Mouse (Mus musculus): Measurements from ENCODE around the gene Nexn. TPM values are rescaled to one million over a fixed set of nuclear protein-coding genes. Genes with fewer than 3 reads are reported as not detected.
A peak's percentile ranks its signal among the peaks of the same experiment; 100 is the strongest.

The Nexn gene
- total RNA-seq, 2 experiments from 2014 or later: not detected

DNA sequence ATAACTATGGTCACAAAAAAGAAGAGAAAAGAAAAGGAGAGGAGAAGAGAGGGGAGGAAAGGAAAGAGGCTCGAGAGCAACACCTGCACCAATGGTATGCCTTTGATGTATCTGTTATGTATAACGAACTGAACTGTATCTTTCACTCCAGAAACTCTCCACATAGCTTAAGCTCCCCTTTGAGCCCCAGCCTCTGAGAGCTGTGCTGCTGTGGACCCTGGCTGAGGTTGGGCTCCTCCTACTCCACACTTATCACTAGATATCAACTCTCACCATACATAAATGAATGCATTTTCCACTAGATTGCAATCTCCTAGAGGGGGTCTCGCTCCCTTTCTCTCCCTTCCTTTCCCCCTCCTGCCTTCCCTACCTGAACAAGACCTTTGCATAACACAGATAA is 62.2 kb downstream of the Nexn start:
- ATAC-seq (replicated peaks; ENCODE audit: low FRiP score, poor library complexity, severe bottlenecking): no peak

DNA sequence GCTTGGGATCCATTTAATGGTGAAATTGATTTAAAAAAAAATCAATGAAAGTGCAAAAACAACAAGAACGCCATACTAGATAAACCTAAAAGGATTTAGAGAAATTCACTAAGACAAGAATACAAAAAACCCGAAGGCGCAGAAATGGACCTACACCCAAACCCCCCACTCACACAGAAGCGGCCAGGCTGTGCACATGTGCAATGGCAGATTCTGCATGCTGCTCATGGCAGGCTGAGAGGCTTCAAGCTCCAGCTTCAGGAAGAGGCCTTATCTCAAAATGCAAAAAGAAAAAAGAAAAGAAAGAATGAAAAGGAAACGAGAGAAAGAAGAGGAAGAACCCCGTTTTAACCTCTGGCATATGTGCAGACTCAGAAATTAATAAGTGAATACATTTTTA is 62.7 kb downstream of the Nexn start:
- no peak for ATAC-seq (replicated peaks; ENCODE audit: low FRiP score, poor library complexity, severe bottlenecking)

DNA sequence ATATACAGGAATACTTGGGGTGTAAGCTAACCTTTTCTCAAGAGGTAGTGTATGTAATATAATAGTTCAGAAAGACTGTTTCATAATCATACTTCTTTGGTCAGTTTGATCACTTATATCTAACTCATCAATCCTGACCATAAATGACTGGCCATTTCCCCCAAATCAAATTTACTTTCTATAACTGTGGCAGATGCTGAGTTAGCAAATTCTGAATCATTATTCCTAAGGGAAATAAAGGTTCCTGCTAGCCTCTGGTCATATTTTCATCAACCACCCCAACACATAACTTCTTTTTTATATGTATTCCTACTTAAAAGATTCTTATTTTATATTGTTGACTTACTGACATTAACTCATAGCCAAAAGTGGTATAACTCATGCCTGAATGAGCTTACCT is 63.2 kb downstream of the Nexn start:
- no peak for ATAC-seq (replicated peaks; ENCODE audit: low FRiP score, poor library complexity, severe bottlenecking)

DNA sequence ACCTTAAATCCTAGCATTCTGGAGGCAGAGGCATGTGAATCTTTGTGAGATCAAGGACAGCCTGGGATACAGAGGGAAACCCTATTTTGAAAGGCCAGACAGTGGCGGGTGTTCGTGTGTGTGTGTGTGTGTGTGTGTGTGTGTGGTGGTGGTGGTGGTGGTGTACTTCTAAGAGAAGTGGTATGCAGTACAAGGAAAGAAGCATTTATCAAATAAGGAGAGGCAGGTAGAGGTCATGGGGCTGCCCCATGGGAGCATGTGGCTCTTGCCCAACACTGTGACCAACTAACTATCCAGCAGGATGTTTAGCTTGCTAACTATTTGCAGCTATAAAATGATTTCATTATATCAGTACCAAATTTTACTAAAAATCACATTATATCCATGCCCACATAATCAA is 64.5 kb downstream of the Nexn start:
- no peak for ATAC-seq (replicated peaks; ENCODE audit: low FRiP score, poor library complexity, severe bottlenecking)

DNA sequence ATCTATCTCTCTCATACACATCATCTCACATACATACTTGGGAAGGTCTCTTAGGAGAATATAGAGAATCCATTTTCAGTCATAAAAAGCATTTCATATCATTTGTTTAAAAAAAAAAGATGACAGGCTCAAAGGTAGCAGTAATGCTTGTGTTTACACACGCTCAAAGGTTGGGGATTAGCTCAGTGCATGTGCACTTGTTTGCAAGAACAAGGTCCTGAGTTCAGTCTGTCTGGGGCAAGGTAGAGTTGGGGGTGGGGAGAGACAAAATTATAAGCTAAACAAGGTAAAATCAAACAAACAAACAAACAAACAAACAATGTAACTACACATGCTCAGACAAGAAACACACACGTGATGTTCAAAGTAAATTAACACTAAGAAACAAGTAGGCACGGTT is 65.0 kb downstream of the Nexn start:
- ATAC-seq (replicated peaks; ENCODE audit: low FRiP score, poor library complexity, severe bottlenecking): no peak

- ATAC-seq (replicated peaks; ENCODE audit: low FRiP score, poor library complexity, severe bottlenecking): no peak
These were observed 67.0 kb downstream of the Nexn start for GRCm38 (mm10) chr3:152199125-152199524.

GRCm38 (mm10) chr3:152197246-152197645 is 68.9 kb downstream of the Nexn start:
- peak; percentile 78 for ATAC-seq (replicated peaks; ENCODE audit: low FRiP score, poor library complexity, severe bottlenecking)

DNA sequence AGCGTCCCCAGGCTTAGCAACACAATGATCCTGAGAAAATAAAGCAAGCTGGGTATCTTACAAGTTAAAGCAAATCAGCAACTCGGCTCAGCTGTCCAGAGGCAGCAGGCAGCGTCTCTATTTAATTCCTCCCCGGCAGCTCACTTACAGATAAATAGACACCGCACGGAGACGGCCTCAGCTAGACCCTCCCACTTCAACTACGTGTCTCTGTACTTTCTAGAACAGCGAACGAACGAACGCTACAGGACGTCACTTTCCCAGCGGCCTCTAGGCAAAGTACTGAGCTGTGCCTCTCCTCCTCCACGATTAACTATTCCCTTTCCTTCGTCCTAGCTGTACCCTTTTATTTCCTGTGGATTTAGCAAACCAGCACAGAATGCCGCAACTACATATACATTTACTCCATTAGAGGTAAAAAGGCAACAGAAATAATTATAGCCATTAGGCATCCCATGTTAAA is 72.5 kb downstream of the Nexn start:
- peak; percentile 84 for ATAC-seq (replicated peaks; ENCODE audit: low FRiP score, poor library complexity, severe bottlenecking)

GRCm38 (mm10) chr3:152193177-152193576 is 73.0 kb downstream of the Nexn start:
- ATAC-seq (replicated peaks; ENCODE audit: low FRiP score, poor library complexity, severe bottlenecking): 0 out of 2 replicates have a peak, but pooled peaks have one; percentile 13

DNA sequence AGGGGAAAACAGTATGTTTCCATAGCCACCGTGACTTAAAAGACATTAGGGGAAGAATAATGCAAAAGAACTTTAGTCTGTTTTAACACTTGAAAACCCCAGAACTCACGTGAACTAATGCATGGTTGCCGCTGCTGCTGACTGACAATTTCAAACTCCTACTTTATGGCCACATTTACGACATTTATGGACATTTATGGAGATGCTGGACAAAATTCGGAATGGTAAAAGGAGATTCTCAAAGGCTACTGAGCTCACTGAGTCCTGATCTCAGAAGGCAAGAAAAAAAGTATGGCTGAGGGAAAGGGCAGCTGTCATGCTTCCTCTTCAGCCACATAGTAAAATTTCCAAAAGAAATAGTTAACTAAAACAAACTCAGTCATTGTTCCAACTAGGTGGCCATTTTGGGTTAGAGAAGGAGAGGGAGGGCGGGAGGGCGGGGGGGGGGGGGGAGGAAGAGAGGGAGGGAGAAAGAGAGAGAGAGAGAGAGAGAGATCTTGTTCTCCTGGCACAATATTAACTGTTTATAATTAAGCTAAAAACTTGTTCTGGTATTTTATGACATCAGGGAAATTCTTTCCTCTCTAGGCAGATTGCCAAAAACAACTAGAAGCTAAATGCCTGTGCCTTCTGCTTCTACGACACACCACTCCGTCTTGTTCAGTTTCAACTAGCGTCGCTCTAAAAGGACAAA is 73.8 kb downstream of the Nexn start:
- ATAC-seq (replicated peaks; ENCODE audit: low FRiP score, poor library complexity, severe bottlenecking): 0 out of 2 replicates have a peak, but pooled peaks have one; percentile 3

- ATAC-seq (replicated peaks; ENCODE audit: low FRiP score, poor library complexity, severe bottlenecking): peak; percentile 58
These were observed 74.3 kb downstream of the Nexn start for GRCm38 (mm10) chr3:152191791-152192237.

DNA sequence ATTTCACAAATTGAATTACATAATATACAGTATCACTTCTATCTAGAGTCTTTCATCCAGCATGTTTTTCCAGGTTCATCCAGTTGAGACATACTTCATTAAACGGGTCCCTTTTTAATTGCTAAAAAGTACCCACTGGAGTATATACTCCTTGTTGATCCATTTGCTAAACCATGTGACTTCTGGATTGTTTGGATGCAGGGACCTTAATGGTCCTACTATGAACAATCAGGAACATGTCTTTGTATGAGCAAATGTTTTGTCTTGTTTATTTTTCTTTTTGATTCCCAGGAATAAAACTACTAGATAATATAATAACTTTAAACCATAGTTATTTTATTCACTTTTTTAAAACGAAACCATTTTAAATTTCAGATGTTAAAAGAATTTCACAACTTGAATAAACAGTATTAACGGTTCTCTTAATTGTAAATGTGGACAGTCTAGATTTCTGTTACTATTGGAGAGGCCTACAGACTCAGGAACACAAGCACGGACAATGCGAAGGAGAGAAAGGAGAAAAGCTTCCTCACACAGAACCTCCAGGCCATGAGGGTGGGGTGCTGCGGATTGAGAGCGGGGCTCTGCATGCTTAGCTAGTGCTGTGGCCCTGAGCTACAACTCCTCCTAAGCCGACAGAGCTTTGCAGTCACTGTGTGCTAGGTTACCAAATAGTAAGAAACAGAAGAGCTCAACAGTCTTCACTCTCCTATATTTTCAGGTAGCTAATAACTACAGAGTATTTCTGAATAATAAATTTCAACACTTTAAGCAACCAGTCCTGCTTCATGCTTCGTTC is 75.3 kb downstream of the Nexn start:
- 0 out of 2 replicates have a peak, but pooled peaks have one; percentile 34 for ATAC-seq (replicated peaks; ENCODE audit: low FRiP score, poor library complexity, severe bottlenecking)

DNA sequence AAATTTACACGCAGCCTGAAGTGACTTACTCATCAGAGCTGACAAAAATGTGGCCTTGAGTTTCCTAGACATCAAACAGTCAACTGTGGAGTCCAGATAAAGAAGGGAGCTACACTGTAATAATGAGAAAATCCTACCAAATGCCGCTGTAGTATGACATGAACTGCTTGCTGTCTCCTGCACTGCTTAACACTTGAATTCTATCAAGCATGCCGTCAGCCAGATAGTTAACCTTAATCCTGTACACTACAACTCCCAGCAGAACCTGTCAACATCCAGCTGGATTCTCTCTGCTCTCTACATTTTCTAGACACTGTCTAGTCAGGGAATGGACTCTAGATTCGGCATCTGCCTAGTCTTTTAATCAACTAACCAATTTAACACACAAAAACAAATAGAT is 76.8 kb downstream of the Nexn start:
- no peak for ATAC-seq (replicated peaks; ENCODE audit: low FRiP score, poor library complexity, severe bottlenecking)

Other genes with a start within 250 kb of the Nexn start
- gene Gipc2, start 100.1 kb downstream of the Nexn start, total RNA-seq (2015; ENCODE audit: low replicate concordance): not detected in 2 replicates
- gene Gipc2, start 100.1 kb downstream of the Nexn start, total RNA-seq (2017; ENCODE audit: low replicate concordance): 2.4 and 4.7 TPM in 2 replicates
- gene Dnajb4, start 56.0 kb downstream of the Nexn start, total RNA-seq (2015; ENCODE audit: low replicate concordance): 166 and 217 TPM in 2 replicates
- gene Dnajb4, start 56.0 kb downstream of the Nexn start, total RNA-seq (2017; ENCODE audit: low replicate concordance): 316 and 353 TPM in 2 replicates
- 48.9 and 97.6 TPM in 2 replicates for gene Fubp1, start 55.9 kb downstream of the Nexn start, total RNA-seq (2015; ENCODE audit: low replicate concordance)
- 108 and 142 TPM in 2 replicates for gene Fubp1, start 55.9 kb downstream of the Nexn start, total RNA-seq (2017; ENCODE audit: low replicate concordance)
- 3.3 and 5.0 TPM in 2 replicates for gene Miga1, start 74.1 kb upstream of the Nexn start, total RNA-seq (2015; ENCODE audit: low replicate concordance)
- gene Miga1, start 74.1 kb upstream of the Nexn start, total RNA-seq (2017; ENCODE audit: low replicate concordance): 2.1 and 6.3 TPM in 2 replicates
- gene Usp33, start 80.1 kb upstream of the Nexn start, total RNA-seq (2015; ENCODE audit: low replicate concordance): 55.0 and 59.6 TPM in 2 replicates
- 145 and 182 TPM in 2 replicates for gene Usp33, start 80.1 kb upstream of the Nexn start, total RNA-seq (2017; ENCODE audit: low replicate concordance)
- 12.1 and 16.9 TPM in 2 replicates for gene Zzz3, start 129.1 kb upstream of the Nexn start, total RNA-seq (2015; ENCODE audit: low replicate concordance)
- 15.5 and 16.9 TPM in 2 replicates for gene Zzz3, start 129.1 kb upstream of the Nexn start, total RNA-seq (2017; ENCODE audit: low replicate concordance)